17 mouse cellular contexts compared by ENCODE assay signal in genomic region chr7:29340838-29341237, GRCm38 (mm10). TPM values are rescaled to one million over a fixed set of nuclear protein-coding genes. Genes with fewer than 3 reads are reported as not detected.
A peak's percentile ranks its signal among the peaks of the same experiment; 100 is the strongest.
DNase-seq lines count a peak whose midpoint lies in the region; TF ChIP-seq lines count a peak whose summit lies in the region.
"Had no signal": no experiment of that assay in that cellular context is flagged by ENCODE, and none has a peak within 500 bp of the region (broad histone marks: within the 10 kb centered on the region; RNA-seq: fewer than 3 reads in every experiment).

No protein-coding gene starts in this region.

- WGBS in olfactory bulb, adult 2 months: 74% methylated on average over 8 of the region's 8 CpGs

- H3K27ac ChIP-seq in layer of hippocampus, adult 2 months: peak overlapping the region; percentile 81; the same call in 1 of the 2 replicates
- peak overlapping the region; percentile 99 for H3K27ac ChIP-seq in MEL (ENCODE audit: control insufficient read depth, low read depth, low read length)
- peak overlapping the region; percentile 78 for H3K27ac ChIP-seq in olfactory bulb, adult 2 months (ENCODE audit: insufficient read depth, low read depth, low read length)
- H3K27ac ChIP-seq: hindbrain, embryonic 12.5 days; hindbrain, postnatal 0 days had no signal

- no peak for DNase-seq in layer of hippocampus, adult 2 months (ENCODE audit: low spot score in 2 of 2)
- DNase-seq in layer of hippocampus, postnatal 14 days (ENCODE audit: low spot score in 2 of 2): no peak
- DNase-seq in ovary, adult 18-20 months (ENCODE audit: low spot score): peak; percentile 54
- DNase-seq in ovary, postnatal 36 days (ENCODE audit: low spot score): no peak
- DNase-seq in MEL (ENCODE audit: low read depth, low spot score): peak; percentile 29
- no peak for DNase-seq in lung, postnatal 10 days
- DNase-seq in retina, embryonic 14.5 days (ENCODE audit: low spot score): no peak
- DNase-seq: adrenal gland, postnatal 25 days; cerebellum, adult 18-20 months; cerebellum, postnatal 36 days; gastrocnemius, postnatal 14 days had no signal

- no peak for TF ChIP-seq CTCF in layer of hippocampus, adult 2 months (conservative IDR thresholded peaks at IDR 0.05)
- no peak for TF ChIP-seq CTCF in MEL (IDR thresholded peaks at IDR 0.05 in 2 of 3, conservative IDR thresholded peaks at IDR 0.05 in 1 of 3; ENCODE audit: control insufficient read depth in 1 of 3, insufficient read depth in 1 of 3, low read depth in 2 of 3, low read length in 3 of 3, poor library complexity in 1 of 3, severe bottlenecking in 1 of 3)
- TF ChIP-seq CTCF in olfactory bulb, adult 2 months (IDR thresholded peaks at IDR 0.05; ENCODE audit: insufficient read depth, low read depth, low read length): no peak

- peak overlapping the region; percentile 83 for H3K9ac ChIP-seq in MEL (ENCODE audit: control insufficient read depth, low read depth, low read length, poor library complexity, severe bottlenecking)
- H3K9ac ChIP-seq: embryonic facial prominence, embryonic 13.5 days; heart, embryonic 12.5 days; hindbrain, embryonic 12.5 days had no signal

- H3K27me3 ChIP-seq in MEL (ENCODE audit: control insufficient read depth in 1 of 2, insufficient read depth in 2 of 2, low read length in 2 of 2): no peaks in the 10 kb centered on the region
- H3K27me3 ChIP-seq: embryonic facial prominence, embryonic 13.5 days; hindbrain, embryonic 12.5 days; Patski had no signal

- peaks cover 24 to 53% of the 10 kb centered on the region in 2 experiments for H3K4me1 ChIP-seq in MEL (ENCODE audit: control insufficient read depth in 1 of 2, insufficient read depth in 2 of 2, low read length in 2 of 2)
- H3K4me1 ChIP-seq in olfactory bulb, adult 2 months (ENCODE audit: control insufficient read depth, insufficient read depth, low read length): peaks cover 45% of the 10 kb centered on the region

- TF ChIP-seq POLR2A in MEL (IDR thresholded peaks at IDR 0.05; ENCODE audit: control insufficient read depth in 1 of 2, insufficient read depth in 1 of 2, low read depth in 1 of 2, low read length in 2 of 2, poor library complexity in 1 of 2): no peak
- TF ChIP-seq POLR2A in olfactory bulb, adult 2 months (IDR thresholded peaks at IDR 0.05; ENCODE audit: insufficient read depth, low read depth, low read length): no peak

- H3K36me3 ChIP-seq in MEL (ENCODE audit: control insufficient read depth in 1 of 2, insufficient read depth in 2 of 2, low read length in 2 of 2): peaks cover 0 to 42% of the 10 kb centered on the region in 2 experiments; a peak in 3 of 4 replicates
- H3K36me3 ChIP-seq: heart, embryonic 12.5 days had no signal

- H3K9me3 ChIP-seq in MEL (replicated peaks; ENCODE audit: insufficient read depth, low read length): no peaks in the 10 kb centered on the region
- H3K9me3 ChIP-seq: embryonic facial prominence, embryonic 13.5 days; heart, embryonic 12.5 days; hindbrain, embryonic 12.5 days had no signal

- no peak for TF ChIP-seq RAD21 in MEL (IDR thresholded peaks at IDR 0.05; ENCODE audit: low read depth, low read length)

- no peak overlapping the region for H3K4me3 ChIP-seq in layer of hippocampus, adult 2 months
- peak overlapping the region; percentile 46 to 57 for H3K4me3 ChIP-seq in MEL (ENCODE audit: control insufficient read depth in 1 of 2, insufficient read depth in 1 of 2, low read depth in 2 of 2, low read length in 2 of 2)
- H3K4me3 ChIP-seq in olfactory bulb, adult 2 months (ENCODE audit: insufficient read depth, low read depth, low read length): no peak overlapping the region
- H3K4me3 ChIP-seq: embryonic facial prominence, embryonic 13.5 days; heart, embryonic 12.5 days; hindbrain, embryonic 12.5 days had no signal

- peaks cover 33% of the 10 kb centered on the region for H3K79me2 ChIP-seq in MEL (ENCODE audit: control insufficient read depth, insufficient read depth, low read length, poor library complexity)

- TF ChIP-seq EP300 in MEL (IDR thresholded peaks at IDR 0.05; ENCODE audit: low read depth in 1 of 2, low read length in 2 of 2): no peak

TF ChIP-seq in MEL, 35 proteins besides CTCF, POLR2A, EP300 and RAD21:
- TF ChIP-seq CHD1 (IDR thresholded peaks at IDR 0.05; ENCODE audit: low read depth, low read length) (0 out of 2 replicates have a peak, but pooled peaks have one; percentile 46), MXI1 (IDR thresholded peaks at IDR 0.05; ENCODE audit: low read depth, low read length) (no peak), HCFC1 (IDR thresholded peaks at IDR 0.05; ENCODE audit: low read depth, low read length) (no peak), SIN3A (IDR thresholded peaks at IDR 0.05; ENCODE audit: low read length) (no peak)

RNA-seq across cellular contexts. Expression of gene Dpf1, which starts 37.1 kb away (rescaled TPM):
- 100 to 1,000 TPM; 106 to 113 TPM for total RNA-seq in layer of hippocampus, adult 2 months (2021)
- total RNA-seq in layer of hippocampus, postnatal 14 days (2021): 100 to 1,000 TPM in 1 of 2 experiments, 10 to 100 TPM in 1; 96.1 to 111 TPM
- 8.4 and 10.2 TPM in 2 replicates for total RNA-seq in MEL (2012; rRNA removed)
- 10 to 100 TPM in 1 of 2 experiments, not detected in 1; 17.3 TPM for polyA plus RNA-seq in MEL (2012; ENCODE audit: insufficient read depth in 1 of 2, insufficient read length in 2 of 2, low read depth in 1 of 2, low replicate concordance in 2 of 2, missing spikeins in 1 of 2)
- polyA plus RNA-seq in olfactory bulb, adult 2 months (2012; ENCODE audit: insufficient read depth, insufficient read length, low replicate concordance, missing spikeins): not detected in 2 replicates

RNA-seq across cellular contexts. Expression of gene Ppp1r14a, which starts 51.7 kb away (rescaled TPM):
- total RNA-seq in layer of hippocampus, adult 2 months (2021): 10 to 100 TPM; 20.8 to 21.6 TPM
- 10 to 100 TPM; 10.8 to 11.0 TPM for total RNA-seq in layer of hippocampus, postnatal 14 days (2021)
- total RNA-seq in MEL (2012; rRNA removed): 3.8 and 3.9 TPM in 2 replicates
- 1 to 10 TPM in 1 of 2 experiments, not detected in 1; 7.1 TPM for polyA plus RNA-seq in MEL (2012; ENCODE audit: insufficient read depth in 1 of 2, insufficient read length in 2 of 2, low read depth in 1 of 2, low replicate concordance in 2 of 2, missing spikeins in 1 of 2)
- polyA plus RNA-seq in olfactory bulb, adult 2 months (2012; ENCODE audit: insufficient read depth, insufficient read length, low replicate concordance, missing spikeins): not detected in 2 replicates

RNA-seq across cellular contexts. Expression of gene Spint2, which starts 59.1 kb away (rescaled TPM):
- total RNA-seq in layer of hippocampus, adult 2 months (2021): 10 to 100 TPM; 18.3 to 21.7 TPM
- 10 to 100 TPM; 16.0 to 27.0 TPM for total RNA-seq in layer of hippocampus, postnatal 14 days (2021)
- total RNA-seq in MEL (2012; rRNA removed): 71.9 and 78.1 TPM in 2 replicates
- polyA plus RNA-seq in MEL (2012; ENCODE audit: insufficient read depth in 1 of 2, insufficient read length in 2 of 2, low read depth in 1 of 2, low replicate concordance in 2 of 2, missing spikeins in 1 of 2): 100 to 1,000 TPM in 1 of 2 experiments, not detected in 1; 131 TPM
- polyA plus RNA-seq in olfactory bulb, adult 2 months (2012; ENCODE audit: insufficient read depth, insufficient read length, low replicate concordance, missing spikeins): not detected in 2 replicates

Comparison
In these comparisons a context has a peak if more than half of its experiments do, and no peak if none do; other contexts are left out.
1. DNase-seq: peak in ovary, adult 18-20 months (single experiment) and MEL (single experiment); none in layer of hippocampus, adult 2 months (0 of 2), layer of hippocampus, postnatal 14 days (0 of 2), ovary, postnatal 36 days (single experiment), lung, postnatal 10 days (single experiment) and retina, embryonic 14.5 days (single experiment).
2. H3K4me3 ChIP-seq: peak in MEL (2 of 2); none in layer of hippocampus, adult 2 months (single experiment) and olfactory bulb, adult 2 months (single experiment).
3. Peak in every context shown above with its lines, with median percentiles within 50 percentile points of each other: H3K27ac ChIP-seq.